Mouse (Mus musculus): ENCODE measurements around the gene Rapgef4. TPM values are rescaled to one million over a fixed set of nuclear protein-coding genes. Genes with fewer than 3 reads are reported as not detected.

The Rapgef4 gene
- polyA plus RNA-seq, 1 experiment = 8.1 TPM

DNA sequence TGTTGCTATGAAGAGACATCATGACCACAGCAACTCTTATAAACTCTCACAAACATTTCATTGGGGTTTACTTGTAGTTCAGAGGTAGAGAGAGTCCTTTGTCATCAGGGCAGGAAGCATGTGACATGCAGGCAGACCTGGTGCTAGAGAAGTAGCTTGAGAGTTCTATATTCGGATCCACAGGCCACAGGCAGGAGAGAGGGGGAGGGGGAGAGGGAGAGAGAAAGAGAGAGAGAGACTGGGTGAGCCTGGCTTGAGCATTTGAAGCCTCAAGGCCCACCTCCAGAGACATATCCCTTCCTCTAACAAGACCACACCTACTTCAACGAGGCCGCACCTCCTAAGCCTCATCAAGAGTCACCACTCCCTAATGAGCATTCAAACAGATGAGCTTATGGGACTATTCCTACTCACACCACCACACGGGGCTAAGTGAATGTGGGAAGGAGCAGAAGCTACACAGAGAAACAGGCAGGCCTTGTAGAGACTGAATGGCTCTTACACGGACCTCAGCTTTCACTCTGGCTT is 21.9 kb downstream of the Rapgef4 start:
- no peak overlapping the region for H3K4me3 ChIP-seq (ENCODE audit: control insufficient read depth, low read depth, low read length)
- no peaks in the 10 kb centered on the region for H3K27me3 ChIP-seq (ENCODE audit: control insufficient read depth, insufficient read depth, low read length)

DNA sequence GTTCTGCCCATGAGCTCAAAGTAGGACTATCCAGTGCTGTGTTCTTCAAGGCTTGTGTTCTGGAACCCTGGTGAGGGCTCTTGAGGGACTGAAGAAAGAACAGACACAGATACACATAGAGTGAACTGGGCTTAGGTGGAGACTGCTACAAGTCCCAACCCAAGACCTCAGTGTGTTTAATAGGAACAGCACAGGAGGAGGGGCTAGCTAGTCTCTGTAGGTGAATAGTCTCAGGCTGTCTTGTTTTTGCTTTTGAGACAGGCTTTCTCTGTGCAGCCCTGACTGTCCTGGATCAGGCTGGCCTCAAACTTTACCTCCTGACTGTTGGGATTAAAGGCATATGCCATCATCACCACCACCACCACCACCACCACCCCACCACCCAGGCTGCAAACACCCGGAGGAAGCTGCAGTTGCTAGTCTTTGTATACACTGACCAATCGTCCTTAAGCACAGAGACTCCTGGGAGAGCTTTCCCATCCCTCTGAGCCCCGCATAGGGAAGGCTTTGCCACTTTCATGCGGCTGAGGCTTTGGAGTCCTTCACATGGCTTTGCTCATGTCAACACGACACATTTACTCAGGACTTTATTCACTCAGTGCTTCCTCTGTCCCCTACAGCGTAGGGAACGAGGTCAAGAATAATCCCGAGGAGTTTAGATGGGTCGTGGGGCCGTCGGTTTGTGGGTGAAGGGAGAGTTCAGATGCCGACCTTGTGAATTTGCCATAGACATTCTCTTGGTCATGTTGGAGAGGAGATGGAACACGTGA is 22.9 kb downstream of the Rapgef4 start:
- H3K36me3 ChIP-seq (ENCODE audit: control insufficient read depth, insufficient read depth, low read length) = no peaks in the 10 kb centered on the region
- H3K4me1 ChIP-seq (ENCODE audit: control insufficient read depth, insufficient read depth, low read length) = peaks cover 8% of the 10 kb centered on the region
- no peak overlapping the region for H3K4me3 ChIP-seq (ENCODE audit: control insufficient read depth, low read depth, low read length)
- no peak overlapping the region for H3K27ac ChIP-seq (ENCODE audit: control insufficient read depth, insufficient read depth, low read depth, low read length)
- TF ChIP-seq CTCF (IDR thresholded peaks at IDR 0.05; ENCODE audit: control insufficient read depth, insufficient read depth, insufficient replicate concordance, low read depth, low read length) = no peak
- no peak for TF ChIP-seq POLR2A (IDR thresholded peaks at IDR 0.05; ENCODE audit: control insufficient read depth, low read depth, low read length)
- H3K27me3 ChIP-seq (ENCODE audit: control insufficient read depth, insufficient read depth, low read length) = no peaks in the 10 kb centered on the region

More for the DNA sequence above, 21.9 kb downstream of the Rapgef4 start:
- Histone ChIP-seq H3K4me1 (ENCODE audit: control insufficient read depth, insufficient read depth, low read length) (peaks cover 8% of the 10 kb centered on the region), H3K36me3 (ENCODE audit: control insufficient read depth, insufficient read depth, low read length) (no peaks in the 10 kb centered on the region), H3K27ac (ENCODE audit: control insufficient read depth, insufficient read depth, low read depth, low read length) (no peak overlapping the region)
- TF ChIP-seq CTCF (IDR thresholded peaks at IDR 0.05; ENCODE audit: control insufficient read depth, insufficient read depth, insufficient replicate concordance, low read depth, low read length) = no peak
- TF ChIP-seq POLR2A (IDR thresholded peaks at IDR 0.05; ENCODE audit: control insufficient read depth, low read depth, low read length) = no peak

DNA sequence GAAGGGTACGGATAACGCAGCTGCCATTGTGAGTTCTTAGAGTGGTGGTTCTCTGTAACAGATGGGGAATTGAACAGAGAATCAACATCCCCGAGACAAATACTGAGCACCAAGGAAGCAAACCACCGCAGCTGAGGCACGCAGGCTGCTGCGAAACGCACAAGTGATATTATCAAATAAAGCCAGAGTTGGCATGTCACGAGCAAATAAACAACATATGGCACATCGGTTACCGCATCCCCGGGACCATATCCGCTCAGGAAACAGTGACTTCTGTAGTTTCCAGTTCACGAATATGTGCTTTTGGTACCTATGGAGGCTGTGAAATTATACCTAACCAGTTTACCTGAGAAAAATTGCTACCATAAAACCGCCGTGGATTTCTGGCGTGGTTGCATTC is 24.0 kb downstream of the Rapgef4 start:
- Histone ChIP-seq H3K27ac (ENCODE audit: control insufficient read depth, insufficient read depth, low read depth, low read length) (no peak overlapping the region), H3K4me3 (ENCODE audit: control insufficient read depth, low read depth, low read length) (no peak overlapping the region; the same call in 1 of the 2 replicates), H3K4me1 (ENCODE audit: control insufficient read depth, insufficient read depth, low read length) (peaks cover 8% of the 10 kb centered on the region), H3K36me3 (ENCODE audit: control insufficient read depth, insufficient read depth, low read length) (no peaks in the 10 kb centered on the region), H3K27me3 (ENCODE audit: control insufficient read depth, insufficient read depth, low read length) (no peaks in the 10 kb centered on the region)
- TF ChIP-seq CTCF (IDR thresholded peaks at IDR 0.05; ENCODE audit: control insufficient read depth, insufficient read depth, insufficient replicate concordance, low read depth, low read length) (no peak), POLR2A (IDR thresholded peaks at IDR 0.05; ENCODE audit: control insufficient read depth, low read depth, low read length) (no peak)

DNA sequence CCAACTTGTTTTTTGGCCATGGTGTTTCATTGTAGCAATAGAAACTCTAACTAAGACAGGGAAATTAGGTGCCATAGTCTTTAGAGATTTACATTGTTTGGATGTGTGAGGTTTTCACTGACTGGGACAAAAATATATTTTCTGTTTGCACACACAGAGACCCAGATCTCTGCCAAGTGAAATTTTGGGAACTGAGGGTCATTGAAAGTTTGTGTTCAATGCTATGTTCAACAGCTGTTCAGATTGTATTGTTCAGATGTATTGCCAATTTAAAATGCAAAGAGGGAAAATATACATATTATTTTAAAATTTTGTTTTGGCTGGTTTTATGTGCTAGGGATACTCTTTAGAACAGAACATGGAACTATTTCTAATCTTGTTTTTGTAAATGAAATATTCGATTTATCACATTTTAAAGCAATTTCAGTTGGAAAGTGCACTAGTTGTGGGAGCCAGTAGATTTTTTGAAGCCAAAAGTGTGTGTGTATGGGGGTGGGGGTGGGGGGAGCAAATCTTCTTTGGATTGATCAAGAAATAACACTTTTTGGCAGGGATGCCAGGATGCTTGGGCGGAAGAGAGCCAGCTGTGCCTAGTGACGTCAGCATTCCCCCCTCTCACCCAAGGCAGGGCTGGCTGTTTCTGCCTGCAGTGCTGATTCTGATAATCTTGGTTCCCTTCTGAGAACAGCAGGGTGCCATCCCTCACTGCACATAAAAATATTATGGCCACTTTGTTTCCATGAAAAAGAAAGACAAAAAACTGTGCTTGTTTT is 28.6 kb downstream of the Rapgef4 start:
- peaks cover 5% of the 10 kb centered on the region for H3K4me1 ChIP-seq (ENCODE audit: control insufficient read depth, insufficient read depth, low read length)
- no peaks in the 10 kb centered on the region for H3K27me3 ChIP-seq (ENCODE audit: control insufficient read depth, insufficient read depth, low read length)
- H3K27ac ChIP-seq (ENCODE audit: control insufficient read depth, insufficient read depth, low read depth, low read length) = no peak overlapping the region
- H3K36me3 ChIP-seq (ENCODE audit: control insufficient read depth, insufficient read depth, low read length) = no peaks in the 10 kb centered on the region
- TF ChIP-seq CTCF (IDR thresholded peaks at IDR 0.05; ENCODE audit: control insufficient read depth, insufficient read depth, insufficient replicate concordance, low read depth, low read length) (no peak), POLR2A (IDR thresholded peaks at IDR 0.05; ENCODE audit: control insufficient read depth, low read depth, low read length) (no peak)
- H3K4me3 ChIP-seq (ENCODE audit: control insufficient read depth, low read depth, low read length) = no peak overlapping the region

DNA sequence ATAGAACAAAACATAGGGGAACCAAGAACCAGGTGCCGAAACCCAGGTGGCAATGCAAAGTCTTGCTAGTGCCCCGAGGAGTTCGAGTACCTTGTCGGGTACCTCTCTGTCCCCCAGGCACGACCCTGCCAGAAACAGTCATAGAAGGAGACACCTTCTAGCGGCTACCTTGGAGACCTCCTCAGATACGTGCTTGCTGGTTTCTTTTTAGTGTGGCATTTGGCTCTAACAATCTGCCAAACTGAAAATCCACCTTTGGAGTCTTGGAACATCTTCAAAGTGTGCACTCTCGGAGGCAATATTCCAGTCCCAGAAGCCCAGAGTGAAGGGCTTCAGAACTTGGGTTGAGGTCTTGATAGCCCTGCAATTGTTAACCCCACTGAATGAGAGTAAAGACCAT is 34.3 kb downstream of the Rapgef4 start:
- Histone ChIP-seq H3K4me1 (ENCODE audit: control insufficient read depth, insufficient read depth, low read length) (no peaks in the 10 kb centered on the region), H3K4me3 (ENCODE audit: control insufficient read depth, low read depth, low read length) (no peak overlapping the region)

DNA sequence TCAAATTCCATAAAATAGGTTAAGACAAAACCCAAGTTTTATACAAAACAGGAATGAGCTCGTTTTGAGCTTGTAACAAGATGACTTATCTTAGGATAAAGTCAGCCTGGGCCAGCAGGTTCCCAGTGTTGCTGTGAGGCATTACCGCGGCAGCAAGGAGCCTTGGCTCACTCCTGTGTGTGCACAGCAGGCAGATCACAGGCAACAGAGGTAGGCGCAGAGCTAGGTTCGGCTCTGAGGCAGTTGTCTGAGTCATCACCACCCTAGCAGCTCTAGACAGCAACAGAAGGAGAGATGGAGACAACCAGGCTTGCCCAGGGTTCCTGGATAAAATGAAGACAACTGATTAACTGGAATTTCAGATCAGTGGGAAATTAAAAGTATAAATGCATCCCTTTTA is 35.0 kb downstream of the Rapgef4 start:
- Histone ChIP-seq H3K4me3 (ENCODE audit: control insufficient read depth, low read depth, low read length) (no peak overlapping the region), H3K27me3 (ENCODE audit: control insufficient read depth, insufficient read depth, low read length) (no peaks in the 10 kb centered on the region), H3K36me3 (ENCODE audit: control insufficient read depth, insufficient read depth, low read length) (no peaks in the 10 kb centered on the region), H3K27ac (ENCODE audit: control insufficient read depth, insufficient read depth, low read depth, low read length) (no peak overlapping the region), H3K4me1 (ENCODE audit: control insufficient read depth, insufficient read depth, low read length) (no peaks in the 10 kb centered on the region)
- TF ChIP-seq POLR2A (IDR thresholded peaks at IDR 0.05; ENCODE audit: control insufficient read depth, low read depth, low read length) (no peak), CTCF (IDR thresholded peaks at IDR 0.05; ENCODE audit: control insufficient read depth, insufficient read depth, insufficient replicate concordance, low read depth, low read length) (no peak)

More for the DNA sequence above, 34.3 kb downstream of the Rapgef4 start:
- H3K36me3 ChIP-seq (ENCODE audit: control insufficient read depth, insufficient read depth, low read length) = no peaks in the 10 kb centered on the region
- H3K27ac ChIP-seq (ENCODE audit: control insufficient read depth, insufficient read depth, low read depth, low read length) = no peak overlapping the region
- TF ChIP-seq CTCF (IDR thresholded peaks at IDR 0.05; ENCODE audit: control insufficient read depth, insufficient read depth, insufficient replicate concordance, low read depth, low read length) (no peak), POLR2A (IDR thresholded peaks at IDR 0.05; ENCODE audit: control insufficient read depth, low read depth, low read length) (no peak)
- no peaks in the 10 kb centered on the region for H3K27me3 ChIP-seq (ENCODE audit: control insufficient read depth, insufficient read depth, low read length)

DNA sequence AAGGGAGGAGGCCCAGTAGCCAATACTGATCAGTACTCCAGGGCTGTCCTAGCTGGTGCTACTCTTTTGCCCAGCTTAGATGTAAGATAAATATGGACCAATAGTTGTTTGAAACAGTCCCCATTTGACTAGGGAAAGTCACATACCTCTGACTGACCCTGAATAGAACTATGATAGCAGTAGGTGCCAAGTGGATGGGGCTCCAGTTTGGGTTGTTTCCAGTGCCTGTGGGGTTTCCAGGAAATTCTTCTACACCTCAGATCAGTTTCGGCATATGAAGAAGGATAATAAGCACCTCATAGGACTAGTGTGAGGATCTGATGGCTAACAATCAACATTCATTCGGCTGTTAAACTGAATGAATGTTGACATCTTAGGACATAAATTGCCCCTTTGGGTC is 36.1 kb downstream of the Rapgef4 start:
- TF ChIP-seq POLR2A (IDR thresholded peaks at IDR 0.05; ENCODE audit: control insufficient read depth, low read depth, low read length) = no peak
- no peak for TF ChIP-seq CTCF (IDR thresholded peaks at IDR 0.05; ENCODE audit: control insufficient read depth, insufficient read depth, insufficient replicate concordance, low read depth, low read length)
- H3K4me3 ChIP-seq (ENCODE audit: control insufficient read depth, low read depth, low read length) = no peak overlapping the region
- no peaks in the 10 kb centered on the region for H3K27me3 ChIP-seq (ENCODE audit: control insufficient read depth, insufficient read depth, low read length)
- H3K4me1 ChIP-seq (ENCODE audit: control insufficient read depth, insufficient read depth, low read length) = no peaks in the 10 kb centered on the region; the same call in none of the 2 replicates
- no peaks in the 10 kb centered on the region for H3K36me3 ChIP-seq (ENCODE audit: control insufficient read depth, insufficient read depth, low read length)
- H3K27ac ChIP-seq (ENCODE audit: control insufficient read depth, insufficient read depth, low read depth, low read length) = no peak overlapping the region
